Mouse (Mus musculus): ENCODE data around the gene Twnk. TPM values are rescaled to one million over a fixed set of nuclear protein-coding genes. Genes with fewer than 3 reads are reported as not detected.
A peak's percentile ranks its signal among the peaks of the same experiment; 100 is the strongest.

Twnk gene
- polyA plus RNA-seq, 1 experiment from 2014 or later = 7.5 TPM

DNA sequence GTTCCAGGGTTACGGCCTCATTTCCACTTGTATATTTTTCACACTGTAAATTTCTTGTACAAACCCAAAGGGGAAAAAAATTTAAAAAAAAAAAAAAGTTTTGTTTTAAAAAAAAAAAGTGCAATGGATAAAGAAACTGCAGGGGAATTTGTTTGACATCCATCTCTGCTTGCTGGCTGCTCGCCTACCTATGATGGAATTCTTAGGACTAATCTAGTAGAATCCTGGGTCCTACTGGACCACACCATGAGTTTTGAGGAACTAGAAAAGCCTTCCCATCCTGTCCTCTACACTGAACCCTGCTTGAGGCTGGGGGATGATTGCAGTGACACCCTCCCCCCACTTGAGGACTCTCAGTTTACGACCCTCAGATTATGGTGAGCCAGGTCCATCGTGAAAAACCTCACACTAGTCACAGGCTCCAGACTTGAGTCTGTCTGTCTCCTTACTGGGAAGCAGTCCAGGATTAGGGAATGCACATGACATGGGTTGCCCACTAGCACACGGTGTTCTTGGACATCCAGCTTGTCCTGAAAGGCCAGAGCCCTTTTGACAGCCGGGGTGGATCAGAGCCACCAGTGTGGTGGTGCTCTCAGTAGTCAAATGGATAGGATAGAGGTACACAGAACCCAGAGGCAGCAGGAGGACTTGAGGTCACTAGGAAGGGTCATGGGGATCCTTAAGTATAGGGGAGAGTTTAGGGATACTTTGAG lies 21.7 kb downstream of the Twnk start:
- Histone ChIP-seq H3K27ac (ENCODE audit: low read length) (no peak overlapping the region), H3K27me3 (replicated peaks; ENCODE audit: insufficient read depth, low read length) (no peaks in the 10 kb centered on the region), H3K4me2 (replicated peaks; ENCODE audit: low read depth, low read length) (no peak overlapping the region), H3K36me3 (ENCODE audit: insufficient read depth, low read length) (peaks cover 10% of the 10 kb centered on the region), H3K9me3 (ENCODE audit: low read length) (no peaks in the 10 kb centered on the region), H3K4me3 (ENCODE audit: low read depth, low read length) (no peak overlapping the region), H3K4me1 (ENCODE audit: insufficient read depth, low read depth, low read length) (no peaks in the 10 kb centered on the region; the same call in 1 of the 2 replicates), H3K9ac (replicated peaks; ENCODE audit: low read depth) (no peak overlapping the region)
- TF ChIP-seq CTCF (IDR thresholded peaks at IDR 0.05) = no peak
- TF ChIP-seq EP300 (IDR thresholded peaks at IDR 0.05) = no peak
- DNase-seq (ENCODE audit: low spot score) = no peak
- no peak for ATAC-seq
- WGBS = 63% methylated on average over 6 of the region's 6 CpGs

DNA sequence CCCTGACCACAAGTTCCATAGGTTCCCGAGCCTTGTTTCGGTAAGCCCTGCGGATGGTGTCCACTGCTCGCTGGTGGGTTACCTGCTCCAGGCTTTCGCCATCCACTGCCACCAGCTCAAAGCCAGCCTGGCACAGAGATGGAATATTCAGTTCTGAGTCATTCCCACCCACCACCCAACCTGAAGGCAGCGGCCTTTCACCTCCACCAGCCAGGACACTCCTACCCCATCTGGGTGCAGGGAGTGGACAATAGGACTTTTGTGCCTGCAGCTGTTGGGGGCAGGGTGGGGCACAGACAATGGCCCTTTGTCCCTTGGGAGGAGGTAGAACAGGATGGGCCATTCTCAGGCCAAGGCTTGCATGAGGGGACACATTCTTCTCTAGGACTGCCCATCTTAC lies 22.4 kb downstream of the Twnk start:
- Histone ChIP-seq H3K9me3 (ENCODE audit: low read length) (no peaks in the 10 kb centered on the region), H3K36me3 (ENCODE audit: insufficient read depth, low read length) (peaks cover 10% of the 10 kb centered on the region; the same call in 1 of the 2 replicates), H3K9ac (replicated peaks; ENCODE audit: low read depth) (no peak overlapping the region), H3K27ac (ENCODE audit: low read length) (no peak overlapping the region), H3K4me1 (ENCODE audit: insufficient read depth, low read depth, low read length) (no peaks in the 10 kb centered on the region; the same call in 1 of the 2 replicates), H3K4me2 (replicated peaks; ENCODE audit: low read depth, low read length) (no peak overlapping the region), H3K27me3 (replicated peaks; ENCODE audit: insufficient read depth, low read length) (no peaks in the 10 kb centered on the region), H3K4me3 (ENCODE audit: low read depth, low read length) (no peak overlapping the region)
- no peak for DNase-seq (ENCODE audit: low spot score)
- no peak for TF ChIP-seq EP300 (IDR thresholded peaks at IDR 0.05)
- no peak for TF ChIP-seq CTCF (IDR thresholded peaks at IDR 0.05)
- ATAC-seq = no peak
- WGBS = 76% methylated on average over 6 of the region's 6 CpGs

DNA sequence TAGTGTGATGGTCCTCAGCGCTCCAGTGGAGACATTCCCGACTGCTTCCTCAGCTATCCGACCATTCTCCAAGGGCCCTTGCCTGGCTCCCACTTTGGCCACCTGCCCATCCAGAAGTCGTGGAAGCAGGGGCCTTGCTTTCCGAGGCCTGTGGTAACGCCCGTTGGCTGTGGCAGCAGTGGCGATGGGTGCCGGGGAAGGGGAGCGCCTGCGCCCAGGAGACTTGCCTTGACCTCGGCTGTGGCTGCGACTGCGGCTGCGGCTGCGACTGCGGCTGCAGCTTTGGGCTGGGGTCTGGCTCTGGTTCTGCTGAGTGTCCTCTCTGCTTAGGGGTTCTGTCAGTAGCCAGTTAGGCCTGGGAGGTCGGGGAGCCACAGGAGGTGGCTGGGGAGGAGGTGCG lies 23.3 kb downstream of the Twnk start:
- Histone ChIP-seq H3K27me3 (replicated peaks; ENCODE audit: insufficient read depth, low read length) (no peaks in the 10 kb centered on the region), H3K9ac (replicated peaks; ENCODE audit: low read depth) (no peak overlapping the region), H3K36me3 (ENCODE audit: insufficient read depth, low read length) (peaks cover 10% of the 10 kb centered on the region; the same call in 1 of the 2 replicates), H3K4me3 (ENCODE audit: low read depth, low read length) (no peak overlapping the region), H3K27ac (ENCODE audit: low read length) (no peak overlapping the region), H3K4me1 (ENCODE audit: insufficient read depth, low read depth, low read length) (no peaks in the 10 kb centered on the region; the same call in 1 of the 2 replicates), H3K4me2 (replicated peaks; ENCODE audit: low read depth, low read length) (no peak overlapping the region), H3K9me3 (ENCODE audit: low read length) (no peaks in the 10 kb centered on the region)
- no peak for DNase-seq (ENCODE audit: low spot score)
- WGBS = 56% methylated on average over 17 of the region's 19 CpGs
- ATAC-seq = no peak
- no peak for TF ChIP-seq EP300 (IDR thresholded peaks at IDR 0.05)
- no peak for TF ChIP-seq CTCF (IDR thresholded peaks at IDR 0.05)

DNA sequence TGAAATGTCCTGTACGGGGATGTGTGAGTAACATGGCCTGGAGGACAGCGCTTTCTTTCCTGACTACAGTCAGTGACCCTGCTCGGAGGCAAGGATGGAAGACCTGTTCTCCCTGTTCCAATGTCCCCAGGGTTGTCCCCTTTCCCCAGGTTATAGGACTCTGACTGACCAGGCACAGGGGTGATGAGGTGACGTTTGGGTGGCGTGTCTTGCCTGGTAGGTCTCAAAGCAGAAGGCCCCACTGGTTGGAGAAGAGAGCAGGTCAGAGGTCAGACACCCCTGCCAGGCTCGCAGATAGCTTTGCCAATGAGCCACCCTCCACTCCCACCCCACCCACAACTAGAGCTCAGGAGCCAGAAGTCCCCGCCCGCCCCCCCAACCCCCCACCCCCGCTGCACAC lies 24.1 kb downstream of the Twnk start:
- no peak overlapping the region for H3K9ac ChIP-seq (replicated peaks; ENCODE audit: low read depth)
- no peaks in the 10 kb centered on the region; the same call in 1 of the 2 replicates for H3K4me1 ChIP-seq (ENCODE audit: insufficient read depth, low read depth, low read length)
- ATAC-seq = no peak
- H3K36me3 ChIP-seq (ENCODE audit: insufficient read depth, low read length) = 0 out of 2 replicates have a peak, but pooled peaks cover 10% of the 10 kb centered on the region
- no peak for DNase-seq (ENCODE audit: low spot score)
- H3K27ac ChIP-seq (ENCODE audit: low read length) = no peak overlapping the region
- no peak overlapping the region for H3K4me3 ChIP-seq (ENCODE audit: low read depth, low read length)
- no peaks in the 10 kb centered on the region for H3K27me3 ChIP-seq (replicated peaks; ENCODE audit: insufficient read depth, low read length)
- 45% methylated on average over 9 of the region's 9 CpGs for WGBS
- no peaks in the 10 kb centered on the region for H3K9me3 ChIP-seq (ENCODE audit: low read length)
- TF ChIP-seq CTCF (IDR thresholded peaks at IDR 0.05) (no peak), EP300 (IDR thresholded peaks at IDR 0.05) (no peak)
- no peak overlapping the region for H3K4me2 ChIP-seq (replicated peaks; ENCODE audit: low read depth, low read length)

DNA sequence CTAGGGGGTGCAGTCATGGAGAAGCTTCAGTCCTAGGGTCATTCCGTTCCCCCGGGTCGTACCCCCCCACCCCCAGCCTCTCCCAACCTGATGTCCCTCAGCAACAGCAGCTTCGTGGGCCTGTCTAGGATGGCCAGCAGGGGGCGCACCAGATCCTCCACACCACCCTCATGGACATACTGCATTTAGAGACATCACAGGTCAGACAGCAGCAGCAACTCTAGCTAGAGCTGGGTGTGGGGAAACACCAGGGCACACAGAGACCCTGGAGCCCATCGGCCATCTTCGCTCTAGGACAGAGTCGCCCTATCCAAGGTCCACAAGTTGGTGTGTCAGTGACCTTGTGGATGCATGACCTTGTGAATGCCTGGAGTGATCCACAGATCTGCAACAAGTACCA lies 24.6 kb downstream of the Twnk start:
- peak; percentile 64 for DNase-seq (ENCODE audit: low spot score)
- 0 out of 2 replicates have a peak, but pooled peaks cover 10% of the 10 kb centered on the region for H3K36me3 ChIP-seq (ENCODE audit: insufficient read depth, low read length)
- H3K4me2 ChIP-seq (replicated peaks; ENCODE audit: low read depth, low read length) = no peak overlapping the region
- no peak overlapping the region for H3K9ac ChIP-seq (replicated peaks; ENCODE audit: low read depth)
- TF ChIP-seq CTCF (IDR thresholded peaks at IDR 0.05) (peak; percentile 90), EP300 (IDR thresholded peaks at IDR 0.05) (no peak)
- no peaks in the 10 kb centered on the region for H3K9me3 ChIP-seq (ENCODE audit: low read length)
- no peak overlapping the region for H3K4me3 ChIP-seq (ENCODE audit: low read depth, low read length)
- no peaks in the 10 kb centered on the region; the same call in 1 of the 2 replicates for H3K4me1 ChIP-seq (ENCODE audit: insufficient read depth, low read depth, low read length)
- 32% methylated on average over 8 of the region's 8 CpGs for WGBS
- peak; percentile 39 for ATAC-seq
- H3K27me3 ChIP-seq (replicated peaks; ENCODE audit: insufficient read depth, low read length) = no peaks in the 10 kb centered on the region
- H3K27ac ChIP-seq (ENCODE audit: low read length) = no peak overlapping the region

DNA sequence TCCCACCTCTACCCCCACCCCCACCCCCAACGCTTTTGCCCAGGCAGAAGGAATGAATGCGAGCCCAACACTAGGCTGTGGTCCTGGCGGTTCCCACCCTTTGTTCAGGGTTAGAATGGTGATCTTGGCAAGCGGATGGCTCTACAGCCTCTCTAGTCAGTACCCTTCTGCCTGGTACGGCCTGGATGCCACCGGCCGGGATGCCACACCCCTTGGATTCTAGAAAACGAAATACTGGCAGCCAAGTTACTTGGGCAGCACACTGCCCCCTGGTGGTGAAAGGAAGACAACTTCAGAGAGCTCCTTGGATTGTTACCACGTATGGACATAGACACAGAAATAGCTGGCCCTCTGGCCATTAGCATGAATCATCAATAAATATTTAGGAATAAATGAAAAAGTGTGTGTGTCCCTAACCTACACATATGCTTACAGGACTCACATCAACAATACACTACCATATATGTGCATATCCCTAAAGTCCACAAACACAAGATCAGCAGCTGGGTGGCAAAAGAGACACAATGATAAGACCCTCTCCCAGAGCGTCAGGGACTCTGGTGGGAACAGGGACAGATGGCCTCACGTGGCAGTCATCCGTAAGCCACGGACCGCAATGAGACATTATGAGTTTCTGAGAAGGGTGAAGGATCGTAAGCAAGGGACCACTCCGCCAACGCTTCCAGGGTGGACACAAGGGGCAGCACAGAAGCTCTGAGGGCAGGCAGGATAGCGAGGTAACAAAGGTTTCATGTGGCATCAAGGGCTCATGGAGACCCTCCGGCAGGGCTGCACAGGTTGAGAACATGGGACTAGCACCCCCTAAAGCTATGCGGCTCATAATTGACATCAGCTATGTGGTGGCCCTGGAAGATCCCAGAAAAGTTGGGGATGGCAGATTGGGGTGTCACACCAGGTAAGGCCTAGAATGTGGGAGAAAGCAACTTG lies 25.6 kb downstream of the Twnk start:
- Histone ChIP-seq H3K27ac (ENCODE audit: low read length) (no peak overlapping the region), H3K9me3 (ENCODE audit: low read length) (no peaks in the 10 kb centered on the region), H3K4me2 (replicated peaks; ENCODE audit: low read depth, low read length) (peak overlapping the region; percentile 52), H3K4me1 (ENCODE audit: insufficient read depth, low read depth, low read length) (no peaks in the 10 kb centered on the region; the same call in 1 of the 2 replicates), H3K27me3 (replicated peaks; ENCODE audit: insufficient read depth, low read length) (no peaks in the 10 kb centered on the region), H3K4me3 (ENCODE audit: low read depth, low read length) (no peak overlapping the region), H3K9ac (replicated peaks; ENCODE audit: low read depth) (no peak overlapping the region), H3K36me3 (ENCODE audit: insufficient read depth, low read length) (0 out of 2 replicates have a peak, but pooled peaks cover 6% of the 10 kb centered on the region)
- WGBS = 35% methylated on average over 20 of the region's 20 CpGs
- ATAC-seq = peak; percentile 52
- peak; percentile 95 for DNase-seq (ENCODE audit: low spot score)
- TF ChIP-seq EP300 (IDR thresholded peaks at IDR 0.05) (no peak), CTCF (IDR thresholded peaks at IDR 0.05) (peak; percentile 91)

Data from lung, postnatal 0 days (tissue).